Mouse (Mus musculus): ENCODE data around the gene Igdcc4.

DNA sequence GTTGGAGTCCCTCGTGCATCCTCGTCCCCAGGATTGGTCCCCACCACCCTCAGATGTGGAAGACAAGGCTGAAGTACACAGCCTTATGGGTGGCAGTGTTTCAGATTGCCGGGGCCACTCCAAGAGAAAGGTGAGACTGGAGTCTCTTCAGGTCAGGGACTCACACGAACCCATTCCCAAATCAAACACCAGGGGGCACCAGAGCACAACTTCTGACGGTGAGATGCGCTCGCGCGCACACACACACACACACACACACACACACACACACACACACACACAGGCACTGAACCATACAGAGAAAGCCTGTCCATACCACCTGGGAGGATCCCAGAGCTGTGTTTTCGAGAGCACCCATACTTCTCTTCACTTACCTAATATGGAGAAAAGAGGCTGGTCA, 32.5 kb downstream of the Igdcc4 start:
- TF ChIP-seq POLR2A (IDR thresholded peaks at IDR 0.05; ENCODE audit: insufficient read depth, low read depth, low read length) = no peak
- TF ChIP-seq CTCF (IDR thresholded peaks at IDR 0.05) = peak; percentile 73
- TF ChIP-seq EP300 (IDR thresholded peaks at IDR 0.05; ENCODE audit: insufficient read depth, low read depth, low read length) = 0 out of 2 replicates have a peak, but pooled peaks have one; percentile 24
